Mouse (Mus musculus): ENCODE data around the gene Slc41a3.
A peak's percentile ranks its signal among the peaks of the same experiment; 100 is the strongest.

Gene Slc41a3

DNA sequence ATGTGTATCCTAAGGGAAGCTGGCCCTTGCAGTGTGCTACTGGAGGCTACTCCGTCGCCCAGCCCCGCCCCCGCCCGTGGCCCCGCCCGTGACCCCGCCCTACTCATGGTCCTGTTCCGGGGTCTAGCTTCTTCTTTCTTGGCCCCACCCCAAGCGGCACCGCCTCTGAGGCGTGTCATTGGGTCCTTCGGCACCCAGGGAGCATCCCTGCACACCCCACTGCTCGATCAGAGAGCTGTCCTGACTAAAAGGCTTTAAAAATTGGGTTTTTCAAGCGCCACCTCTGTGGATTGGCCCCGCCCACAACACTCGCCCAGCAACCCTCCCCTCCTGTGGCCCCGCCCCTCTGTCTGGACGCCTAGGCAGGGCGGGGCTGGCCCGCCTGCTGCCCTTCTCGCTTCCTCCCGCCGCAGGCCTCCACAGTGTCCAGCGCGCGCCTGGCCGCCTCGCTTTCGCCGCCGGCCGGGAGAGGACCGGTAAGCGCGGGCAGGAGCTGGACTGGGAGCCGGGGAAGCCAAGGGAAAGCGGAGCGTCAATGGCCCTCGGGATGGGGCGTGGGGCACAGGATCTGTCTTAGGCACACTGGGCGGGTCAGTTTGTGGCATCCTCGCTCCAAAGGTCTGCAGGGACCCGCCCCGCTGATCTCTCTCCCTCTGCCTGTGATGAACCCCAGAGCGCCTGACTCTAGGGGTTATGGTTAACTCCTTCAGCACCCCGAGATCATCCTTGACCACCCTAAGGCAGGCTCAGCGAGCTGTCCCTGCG is at the start of gene Slc41a3:
Gene Slc41a3 (plus strand): TSS at position 193 of the 765 bp plus-strand sequence.
- peak; percentile 84 for DNase-seq (ENCODE audit: low spot score)

DNA sequence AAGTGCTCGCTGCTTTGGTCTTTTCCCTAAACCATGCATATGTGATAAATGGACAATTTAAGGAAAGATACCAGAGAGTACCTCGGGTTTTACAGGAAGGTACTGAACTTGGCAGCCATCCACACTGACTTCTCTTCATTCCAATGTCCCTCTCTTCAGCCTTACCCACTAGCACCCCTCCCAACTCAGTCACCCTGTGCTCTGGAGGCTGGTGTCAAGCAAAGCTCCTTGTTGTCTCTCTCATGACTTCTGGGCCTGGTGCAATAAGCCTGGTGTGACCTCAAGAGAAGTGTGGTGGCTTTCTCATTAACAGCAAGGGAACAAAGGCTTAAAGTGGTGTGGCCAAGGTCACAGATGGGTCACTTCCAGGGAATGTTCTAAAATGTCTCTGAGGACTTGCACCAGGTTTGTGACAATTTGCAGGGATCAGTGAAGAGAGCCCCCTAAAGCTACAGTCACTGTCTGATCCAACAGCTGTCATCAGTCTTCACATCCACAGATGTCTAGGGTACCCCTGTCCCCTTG is 47.9 kb upstream of the Slc41a3 start:
- DNase-seq (ENCODE audit: low spot score), result no peak

DNA sequence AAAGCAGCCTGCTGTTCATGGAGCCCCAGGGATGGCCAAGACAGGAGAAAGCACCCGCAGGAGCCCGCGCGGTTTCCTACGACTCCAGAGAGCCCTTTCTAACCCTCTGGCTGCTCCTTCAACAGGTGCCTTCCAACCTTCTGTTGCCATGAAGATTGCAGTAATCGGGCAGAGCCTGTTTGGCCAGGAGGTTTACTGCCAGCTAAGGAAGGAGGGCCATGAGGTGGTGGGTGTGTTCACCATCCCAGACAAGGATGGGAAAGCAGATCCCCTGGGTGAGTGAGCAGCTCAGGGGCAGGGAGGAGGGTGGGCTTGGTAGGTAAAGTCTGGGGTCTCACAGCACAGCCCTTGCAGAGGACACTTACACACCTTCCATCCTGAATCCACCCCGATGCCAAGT is 47.4 kb upstream of the Slc41a3 start:
- no peak for DNase-seq (ENCODE audit: low spot score)

DNA sequence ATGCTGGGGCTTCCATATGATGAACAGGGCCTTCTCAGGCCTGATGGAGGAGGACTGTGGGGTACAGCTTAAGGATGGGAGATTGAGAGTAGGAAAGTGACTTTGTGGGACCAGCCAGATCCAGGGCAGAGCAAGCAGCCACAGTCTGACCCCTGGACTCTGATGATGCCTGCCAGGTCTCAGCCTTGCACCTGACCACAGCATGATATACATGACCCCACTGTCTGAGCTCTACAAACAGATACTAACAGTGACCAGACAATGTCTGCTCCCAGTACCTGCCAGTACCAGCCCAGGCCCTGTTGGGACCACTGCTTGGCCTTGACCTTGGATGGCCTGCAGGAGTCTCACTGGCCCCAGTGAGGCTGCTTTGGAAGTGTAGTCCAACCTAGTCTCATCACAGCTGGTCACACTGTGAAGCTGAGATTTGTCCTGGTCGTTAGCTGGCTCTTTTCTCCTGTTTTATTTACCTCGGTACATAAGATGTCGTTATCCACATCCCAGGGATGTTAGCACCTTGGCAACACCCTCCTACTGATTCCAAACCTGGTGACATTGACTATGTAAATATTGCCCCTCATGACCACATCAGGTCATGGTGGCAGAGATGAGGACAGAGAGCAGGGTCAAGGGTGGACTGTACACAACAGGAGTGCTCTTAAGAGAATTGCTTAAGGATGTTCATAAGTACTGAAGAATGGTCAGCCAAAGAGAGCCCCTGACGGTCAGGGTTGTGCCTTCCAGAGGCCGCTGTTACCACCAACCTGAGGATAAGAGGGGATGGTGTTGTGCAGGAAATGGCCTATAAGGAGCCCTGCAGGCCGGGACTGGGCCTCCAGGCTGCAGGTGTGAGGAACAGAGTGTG is 46.5 kb upstream of the Slc41a3 start:
- DNase-seq (ENCODE audit: low spot score), result no peak

DNA sequence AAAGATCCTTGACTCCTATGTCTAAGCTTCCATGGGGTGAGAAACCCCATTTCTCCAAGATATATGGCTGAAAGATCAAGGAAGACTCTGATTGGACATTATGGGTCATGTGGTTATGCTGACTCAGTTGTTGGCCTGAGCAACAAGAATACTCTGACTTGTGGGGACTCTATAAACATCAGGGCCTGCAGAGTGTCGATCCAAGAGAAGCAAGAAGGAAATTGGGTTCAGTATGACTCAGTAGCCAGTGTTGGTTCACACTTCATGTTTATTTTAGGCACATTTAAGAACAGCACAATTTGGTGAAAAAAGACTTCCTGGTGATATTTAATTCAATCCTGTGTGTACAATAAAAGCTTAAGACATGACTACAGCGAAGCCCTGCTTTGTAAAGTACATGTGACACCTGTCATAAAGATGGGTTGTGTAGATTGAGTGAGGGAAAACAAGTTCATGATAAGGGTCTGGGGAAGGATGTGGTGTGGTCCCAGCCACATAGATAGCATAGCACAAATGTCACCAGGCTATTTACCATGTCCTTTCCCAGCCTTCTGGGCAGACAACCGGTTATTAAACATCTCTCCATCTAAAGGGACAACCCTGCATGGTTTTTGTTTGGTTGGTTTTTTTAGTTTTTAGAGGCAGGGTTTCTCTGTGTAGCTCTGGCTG is 44.0 kb upstream of the Slc41a3 start:
- no peak for DNase-seq (ENCODE audit: low spot score)

DNA sequence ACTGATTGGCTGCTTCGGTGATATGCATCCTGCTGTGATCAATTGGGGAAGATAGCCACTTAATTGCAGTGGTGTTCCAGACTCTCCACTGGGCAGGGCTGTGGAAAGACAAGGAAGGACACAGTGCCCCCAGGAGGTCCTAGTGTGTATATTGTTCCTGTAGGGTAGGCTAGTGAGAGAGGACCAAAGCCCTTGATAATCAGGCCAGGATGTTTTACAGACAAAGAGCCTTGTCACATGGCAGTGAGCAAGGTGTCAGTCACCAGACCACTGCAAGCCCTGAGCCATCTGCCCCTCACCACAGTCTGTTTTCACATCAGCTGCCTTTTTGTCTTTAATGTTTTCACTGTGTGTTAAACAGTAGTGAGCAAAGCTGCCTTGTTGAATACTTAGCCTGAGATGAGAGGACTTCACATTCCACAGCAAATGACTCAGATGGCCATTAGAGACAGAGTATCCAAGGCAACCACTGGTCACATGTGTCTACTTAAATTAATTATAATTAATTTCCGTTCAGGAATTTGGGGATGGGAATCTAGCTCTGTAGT is 43.2 kb upstream of the Slc41a3 start:
- no peak for DNase-seq (ENCODE audit: low spot score)

DNA sequence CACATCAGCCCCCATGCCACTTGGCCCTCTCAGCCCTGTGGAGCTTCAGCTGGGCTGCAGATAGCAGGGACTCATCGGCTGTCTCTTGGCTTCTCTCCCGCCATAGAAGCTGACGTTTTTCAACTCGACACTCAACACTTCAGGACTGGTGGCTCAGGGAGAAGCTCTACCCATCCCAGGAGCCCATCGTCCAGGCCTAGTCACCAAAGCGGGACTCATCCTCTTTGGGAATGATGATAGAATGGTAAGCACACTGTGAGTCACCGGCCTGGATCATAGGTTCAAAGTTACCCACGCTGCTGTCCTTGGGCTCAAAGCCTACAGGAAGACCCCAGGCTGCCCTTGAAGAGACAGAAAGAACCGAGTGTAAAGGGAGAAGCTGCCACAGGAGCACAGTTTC is 40.3 kb upstream of the Slc41a3 start:
- DNase-seq (ENCODE audit: low spot score), result no peak

DNA sequence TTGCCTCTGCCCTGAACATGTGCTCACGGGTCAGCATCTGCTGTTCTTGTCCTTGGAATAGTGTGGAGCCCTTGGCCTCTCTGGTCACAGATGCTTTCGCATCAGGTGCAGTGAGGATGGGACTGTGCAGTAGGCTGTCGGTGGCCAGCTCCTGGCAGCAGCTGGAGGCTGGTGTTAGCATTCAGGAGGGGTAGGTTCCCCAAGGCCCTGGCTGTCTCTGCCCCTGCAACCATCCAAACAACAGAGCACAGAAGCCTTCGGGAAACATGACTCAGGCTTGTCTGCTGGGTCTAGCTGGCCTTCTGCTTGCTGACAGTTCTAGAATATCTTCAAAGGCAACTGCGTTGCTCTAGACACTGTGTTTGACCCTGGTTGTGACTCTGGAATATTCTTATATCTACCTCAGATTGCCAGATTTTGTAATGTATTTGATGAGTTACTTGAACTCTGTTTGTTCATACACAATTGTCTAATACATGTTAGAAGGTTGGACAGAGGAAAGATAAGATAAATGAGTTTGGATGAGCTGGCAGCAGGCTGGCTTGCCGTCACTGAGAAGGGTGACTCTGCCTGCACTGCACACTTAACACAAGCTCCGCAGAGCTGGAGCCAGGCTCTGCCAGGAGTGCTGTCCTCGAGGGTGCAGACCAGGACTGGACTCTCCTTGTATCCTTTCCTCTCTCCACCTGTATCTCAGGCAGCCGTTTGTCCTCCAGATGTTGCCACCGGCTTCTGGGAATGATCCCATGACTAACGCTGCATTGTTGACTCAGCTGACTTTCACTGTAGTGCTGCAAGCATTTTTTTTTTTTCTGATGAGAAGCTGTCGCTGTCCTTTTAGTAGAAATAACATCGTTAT is 38.9 kb upstream of the Slc41a3 start:
- no peak for DNase-seq (ENCODE audit: low spot score)

DNA sequence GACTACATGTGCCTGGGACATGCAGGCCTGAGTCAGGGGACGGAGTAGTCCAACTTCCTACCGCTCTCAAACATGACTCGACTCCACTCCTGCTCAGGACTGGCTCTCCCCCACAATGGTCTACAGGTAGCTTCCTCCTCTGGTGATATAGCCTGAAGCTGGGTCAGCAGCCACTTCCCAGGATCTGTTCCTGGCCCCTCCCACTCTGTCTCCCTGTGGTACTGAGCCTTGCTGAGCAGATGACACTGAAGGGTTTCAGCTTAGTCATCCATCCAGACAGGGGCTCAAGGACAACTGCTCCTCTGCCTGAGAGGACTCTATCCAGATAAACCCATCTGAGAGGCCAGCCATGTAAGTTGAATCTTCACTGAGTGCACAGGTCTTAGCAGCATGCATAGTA is 37.0 kb upstream of the Slc41a3 start:
- no peak for DNase-seq (ENCODE audit: low spot score)

DNA sequence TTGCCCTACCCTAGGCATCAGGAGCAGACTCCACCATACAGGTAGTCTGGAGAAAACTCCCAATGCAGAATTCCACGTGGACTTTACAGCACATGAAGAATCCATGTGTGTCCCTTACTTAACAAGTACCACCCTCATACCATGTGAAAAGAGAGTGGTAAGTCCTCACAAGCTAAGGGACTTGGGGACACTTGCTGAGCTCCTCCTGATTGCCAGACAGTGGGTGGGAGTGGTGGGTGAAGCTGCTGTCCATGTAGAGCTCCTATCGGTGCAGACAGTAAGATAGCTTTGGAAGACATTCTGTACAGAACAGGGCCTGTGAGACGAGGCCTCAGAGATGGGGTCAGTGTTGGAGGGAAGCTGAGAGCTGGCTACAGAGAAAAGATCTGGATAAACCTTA is 36.6 kb upstream of the Slc41a3 start:
- DNase-seq (ENCODE audit: low spot score), result no peak

DNA sequence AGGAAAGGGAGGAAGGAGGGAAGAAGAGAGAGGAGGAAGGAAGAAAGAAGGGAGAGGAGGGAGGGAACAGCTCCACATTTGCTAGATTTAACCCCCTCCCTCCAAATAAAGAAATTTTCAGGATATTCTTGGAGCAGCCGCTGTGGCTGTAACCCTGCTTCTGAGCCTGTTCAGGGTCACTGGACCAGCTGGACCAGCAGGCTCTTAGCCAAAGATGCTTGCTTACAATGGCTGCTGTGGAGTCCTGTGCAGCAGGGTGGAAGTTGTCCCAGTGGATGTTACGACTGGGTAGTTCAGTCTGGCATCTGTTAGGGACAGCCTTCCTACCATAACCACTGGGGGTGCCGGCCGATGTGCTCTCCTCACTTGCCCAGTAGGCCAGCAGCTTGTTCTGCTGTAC is 35.8 kb upstream of the Slc41a3 start:
- DNase-seq (ENCODE audit: low spot score), result no peak

DNA sequence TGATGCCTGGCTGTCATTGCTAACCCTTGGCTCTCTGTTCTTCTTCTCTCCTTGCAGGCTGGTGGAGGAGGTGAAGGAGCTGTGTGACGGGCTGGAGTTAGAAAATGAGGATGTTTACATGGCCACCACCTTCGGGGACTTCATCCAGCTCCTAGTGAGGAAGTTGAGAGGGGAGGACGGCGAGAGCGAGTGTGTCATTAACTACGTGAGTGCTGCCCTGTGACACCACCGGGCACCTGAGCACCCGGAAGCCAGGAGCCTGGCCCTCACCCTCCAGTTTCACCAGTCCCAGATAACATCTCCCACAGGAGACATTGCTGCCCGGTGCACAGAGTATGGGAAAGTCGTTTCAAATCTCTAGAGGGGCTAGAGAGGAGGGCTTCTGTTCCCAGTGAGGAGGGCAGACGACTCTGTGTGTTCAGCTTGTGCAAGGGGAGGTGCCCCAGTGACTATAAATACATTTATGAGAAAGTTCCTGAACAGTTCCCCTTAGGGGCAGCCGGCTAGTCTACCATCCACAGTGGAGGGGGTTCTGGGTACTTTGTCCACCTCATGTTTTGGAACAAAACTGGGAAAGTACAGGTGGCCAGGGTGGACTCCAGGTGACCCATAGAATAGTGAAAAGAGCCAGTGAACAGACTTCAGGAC is 34.7 kb upstream of the Slc41a3 start:
- DNase-seq (ENCODE audit: low spot score), result no peak

DNA sequence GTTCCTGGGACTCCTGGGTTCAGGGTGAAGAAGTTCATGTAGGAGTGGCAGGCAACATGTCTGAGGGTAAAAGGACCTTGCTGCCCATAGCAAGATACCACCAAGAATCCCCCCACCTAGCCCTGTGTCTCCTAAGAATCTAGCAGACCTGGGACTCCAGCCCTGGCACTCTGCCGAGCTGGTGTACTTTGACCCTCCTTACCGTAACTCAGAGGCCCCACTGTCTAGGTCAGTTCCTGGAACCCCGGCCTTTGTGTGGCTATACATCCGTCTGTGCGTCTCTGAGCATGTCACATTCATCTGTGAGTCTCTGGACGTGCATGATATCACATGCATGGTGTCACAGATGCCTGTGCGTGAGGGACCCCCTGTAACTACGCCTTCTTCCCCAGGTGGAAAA is 34.1 kb upstream of the Slc41a3 start:
- DNase-seq (ENCODE audit: low spot score), result no peak

DNA sequence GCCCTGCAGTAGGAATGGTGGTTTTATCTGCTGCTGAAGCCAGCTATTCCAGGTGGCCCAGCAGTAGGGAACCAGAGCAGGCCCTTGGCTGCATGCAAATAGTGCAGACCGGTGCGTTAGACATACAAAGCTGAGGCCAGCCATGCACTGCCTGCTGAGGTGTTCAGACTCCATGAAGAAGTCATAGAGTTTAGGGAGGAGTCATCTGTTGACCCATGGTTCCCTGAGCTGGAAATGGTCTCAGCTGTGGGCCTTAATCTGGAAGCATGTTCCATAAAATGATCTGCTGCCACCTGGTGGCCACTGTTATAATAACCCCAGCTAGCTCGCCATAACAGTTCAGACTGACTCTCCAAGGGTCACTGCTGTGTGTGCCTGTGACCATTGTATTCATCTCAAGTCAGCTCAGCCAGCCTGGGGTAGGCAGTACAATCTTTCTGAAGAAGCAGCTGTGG is 29.2 kb upstream of the Slc41a3 start:
- peak; percentile 72 for DNase-seq (ENCODE audit: low spot score)

DNA sequence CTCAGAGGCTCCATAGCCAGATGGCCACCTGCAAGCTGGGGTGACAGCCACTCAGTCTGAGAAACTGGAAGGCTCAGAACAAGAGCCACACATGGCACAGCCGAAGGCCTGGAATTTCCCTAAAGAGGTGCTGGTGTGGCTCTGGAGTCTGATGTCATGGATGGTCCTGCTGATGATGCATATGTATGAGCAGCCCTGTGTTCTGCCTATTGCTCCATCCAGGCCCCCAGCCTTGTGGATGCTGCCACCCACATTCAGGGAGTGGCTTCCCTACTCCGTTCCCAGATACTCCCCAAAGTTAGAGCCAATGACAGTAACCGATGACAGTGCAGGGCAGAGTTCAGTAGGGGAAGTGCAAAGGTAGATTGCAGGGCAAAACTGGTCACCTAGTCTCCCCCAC is 26.4 kb upstream of the Slc41a3 start:
- DNase-seq (ENCODE audit: low spot score), result no peak

DNA sequence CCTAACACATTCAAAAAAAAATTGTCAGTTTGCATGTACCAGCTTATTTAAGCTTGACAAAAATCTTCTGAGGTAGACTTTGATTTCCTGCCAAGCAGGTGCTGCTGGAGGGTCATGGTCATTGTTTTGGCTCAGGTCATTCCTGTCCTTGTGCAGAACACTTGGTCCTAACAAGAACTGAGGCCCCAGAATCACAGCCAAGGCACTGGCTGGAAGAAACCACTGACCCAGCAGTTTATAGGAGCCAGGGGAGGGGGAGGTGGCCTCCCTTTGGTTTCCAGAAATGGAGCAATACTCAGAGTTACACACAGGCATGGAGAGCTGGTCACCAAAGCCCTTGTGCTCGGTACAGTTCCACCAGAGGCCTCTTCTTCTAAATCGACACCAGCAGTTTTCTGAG is 22.2 kb upstream of the Slc41a3 start:
- no peak for DNase-seq (ENCODE audit: low spot score)

DNA sequence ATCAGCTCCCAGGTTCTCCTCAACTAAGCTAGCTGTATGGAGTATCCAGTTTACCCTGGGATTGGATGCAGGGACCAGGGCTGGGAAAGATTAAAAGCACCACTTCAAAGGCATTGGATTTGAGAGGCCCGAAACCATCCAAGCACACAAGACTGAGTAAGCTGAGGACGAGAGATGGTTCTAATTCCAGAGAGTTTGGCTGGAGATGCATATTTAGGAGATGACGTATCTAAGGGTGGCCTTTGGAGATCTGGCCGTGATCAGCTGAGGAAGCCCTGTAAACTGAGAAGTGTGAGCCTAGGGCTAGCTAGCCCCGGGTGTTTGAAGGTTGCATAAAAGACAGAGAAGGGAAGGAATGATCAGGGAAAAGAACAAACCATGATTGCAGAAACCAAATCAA is 16.4 kb upstream of the Slc41a3 start:
- DNase-seq (ENCODE audit: low spot score), result no peak

DNA sequence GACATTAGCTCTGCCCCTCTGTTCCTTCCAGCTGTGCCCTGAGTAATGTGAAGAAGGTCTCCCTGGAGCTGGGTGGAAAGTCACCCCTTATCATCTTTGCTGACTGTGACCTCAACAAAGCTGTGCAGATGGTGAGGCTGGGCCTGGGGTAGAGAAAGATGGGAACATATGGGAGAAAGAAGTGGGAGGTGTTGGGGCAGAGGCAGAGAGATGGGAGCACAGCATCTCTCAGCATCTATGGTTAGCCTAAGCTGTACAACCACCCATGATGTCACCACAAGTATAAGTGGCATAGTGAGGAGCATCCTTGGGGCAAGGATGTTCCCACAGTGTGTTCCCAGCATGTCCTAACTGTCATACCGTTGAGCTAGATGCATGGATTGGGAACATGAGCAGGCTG is 13.8 kb upstream of the Slc41a3 start:
- no peak for DNase-seq (ENCODE audit: low spot score)

DNA sequence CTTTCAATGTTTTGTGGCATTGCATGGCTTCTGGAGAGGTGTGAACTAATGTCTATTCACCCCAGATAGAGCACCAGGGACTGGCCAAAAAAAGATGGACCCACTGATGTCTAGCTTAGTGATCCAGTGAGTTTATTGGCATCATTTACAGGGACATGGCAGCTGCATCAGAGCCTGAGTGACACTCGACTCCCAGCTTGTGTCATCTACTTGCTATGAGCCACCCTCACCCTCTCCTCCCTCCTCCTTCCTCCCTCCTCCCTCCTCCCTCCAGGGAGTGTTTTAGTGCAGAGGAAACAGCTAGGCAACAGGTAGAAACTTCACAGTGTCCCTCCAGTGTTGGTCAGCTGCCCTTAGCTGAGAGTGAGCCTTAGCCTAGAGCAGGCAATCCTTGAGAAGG is 9.6 kb upstream of the Slc41a3 start:
- no peak for DNase-seq (ENCODE audit: low spot score)

DNA sequence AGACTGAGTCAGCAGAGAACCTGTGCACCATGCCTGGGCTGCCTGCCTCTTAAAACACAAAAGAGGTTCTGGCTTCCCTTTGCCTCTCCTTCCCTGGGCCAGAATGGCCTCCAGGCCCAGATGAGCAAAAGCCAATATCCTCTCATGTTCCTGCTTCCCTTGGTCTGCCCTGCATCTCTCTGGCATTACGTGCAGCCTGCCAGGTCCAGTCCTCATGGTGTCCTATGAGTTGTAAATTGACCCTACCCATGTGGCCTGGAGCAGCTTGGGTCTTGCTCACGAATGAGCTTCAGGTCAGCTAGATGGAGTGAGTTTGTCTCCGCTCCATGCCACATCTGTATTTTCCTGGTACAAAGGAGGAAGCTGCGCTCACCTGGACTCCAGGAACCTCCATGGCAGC is 7.5 kb upstream of the Slc41a3 start:
- DNase-seq (ENCODE audit: low spot score), result no peak

DNA sequence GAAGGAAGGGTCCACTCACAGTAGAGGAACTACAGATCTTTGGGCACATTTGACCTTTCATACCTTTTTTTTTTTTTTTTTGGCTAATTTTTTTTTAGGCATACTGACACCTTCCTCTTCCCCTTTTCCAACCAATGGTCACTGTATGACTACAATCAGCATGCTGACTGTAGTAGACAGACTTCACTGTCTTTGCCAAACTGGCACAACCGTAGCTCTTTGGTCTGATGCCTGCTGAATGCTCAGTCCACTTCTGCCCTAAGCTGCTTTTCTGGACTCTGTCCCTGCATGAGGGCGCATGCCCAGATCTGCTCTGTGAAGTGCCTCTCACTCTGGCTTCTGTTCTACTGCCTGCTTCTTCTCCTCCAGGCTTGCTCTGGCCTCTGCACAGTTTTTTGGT is 6.9 kb upstream of the Slc41a3 start:
- DNase-seq (ENCODE audit: low spot score), result no peak

Data from ovary, postnatal 14 days (tissue).